Mouse (Mus musculus): ENCODE data around the gene Tgfbr1. TPM values are rescaled to one million over a fixed set of nuclear protein-coding genes. Genes with fewer than 3 reads are reported as not detected.

Tgfbr1 gene
- polyA plus RNA-seq, 1 experiment from 2014 or later = 62.5 TPM

DNA sequence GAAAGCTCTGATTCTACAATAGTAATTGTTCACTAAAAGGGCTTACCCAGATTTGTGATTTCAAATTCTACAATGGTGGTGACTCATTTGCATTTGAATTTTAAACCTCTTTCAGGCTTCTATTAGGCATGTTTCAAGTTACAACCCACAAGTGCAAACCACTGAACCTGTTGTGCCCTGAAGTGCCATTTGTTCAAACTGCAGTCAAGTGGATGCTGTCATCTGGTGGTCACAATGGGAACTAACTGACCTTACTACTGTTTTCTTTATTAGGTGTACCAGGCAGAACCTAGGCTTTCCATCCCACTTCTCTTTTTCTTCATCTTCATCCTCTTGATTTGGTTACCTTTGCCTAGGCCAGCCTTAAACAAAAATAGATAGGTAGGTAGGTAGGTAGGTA, 46.8 kb downstream of the Tgfbr1 start:
- Histone ChIP-seq H3K9me3 (ENCODE audit: control insufficient read depth, low read length) (no peaks in the 10 kb centered on the region), H3K4me2 (replicated peaks; ENCODE audit: low read depth, low read length) (no peak overlapping the region), H3K9ac (ENCODE audit: low read depth, low read length) (no peak overlapping the region), H3K4me1 (ENCODE audit: control insufficient read depth, insufficient read depth, low read length) (no peaks in the 10 kb centered on the region), H3K27me3 (ENCODE audit: control insufficient read depth, insufficient read depth, low read length) (no peaks in the 10 kb centered on the region), H3K27ac (ENCODE audit: low read depth, low read length) (no peak overlapping the region), H3K36me3 (ENCODE audit: control insufficient read depth, insufficient read depth, low read length) (peaks cover 50% of the 10 kb centered on the region), H3K4me3 (ENCODE audit: low read length) (no peak overlapping the region)
- no peak for ATAC-seq (ENCODE audit: low FRiP score, low TSS enrichment)

DNA sequence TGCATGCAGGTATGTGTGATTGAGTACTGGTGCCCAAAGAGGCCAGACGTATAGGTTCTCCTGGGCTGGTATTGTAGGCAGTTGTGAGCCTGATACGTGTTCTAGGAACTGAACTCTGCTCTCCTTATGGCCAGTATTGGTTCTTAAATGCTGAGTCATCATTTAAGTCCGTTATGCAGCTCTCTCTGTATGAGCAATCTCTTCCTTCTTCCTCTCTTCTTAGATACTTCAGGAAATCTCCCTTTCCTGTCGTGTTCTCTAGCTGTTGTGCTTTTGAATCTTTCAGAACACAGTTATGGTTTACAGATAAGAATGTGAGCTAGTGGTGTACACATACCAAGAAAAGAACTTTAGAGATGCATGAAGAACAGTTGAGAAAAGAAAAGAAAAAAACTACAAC, 47.3 kb downstream of the Tgfbr1 start:
- Histone ChIP-seq H3K9ac (ENCODE audit: low read depth, low read length) (no peak overlapping the region), H3K4me1 (ENCODE audit: control insufficient read depth, insufficient read depth, low read length) (no peaks in the 10 kb centered on the region), H3K36me3 (ENCODE audit: control insufficient read depth, insufficient read depth, low read length) (peaks cover 50% of the 10 kb centered on the region), H3K4me2 (replicated peaks; ENCODE audit: low read depth, low read length) (no peak overlapping the region), H3K27me3 (ENCODE audit: control insufficient read depth, insufficient read depth, low read length) (no peaks in the 10 kb centered on the region), H3K4me3 (ENCODE audit: low read length) (no peak overlapping the region), H3K27ac (ENCODE audit: low read depth, low read length) (no peak overlapping the region), H3K9me3 (ENCODE audit: control insufficient read depth, low read length) (no peaks in the 10 kb centered on the region)
- ATAC-seq (ENCODE audit: low FRiP score, low TSS enrichment) = no peak
- WGBS = 85% methylated on average over 4 of the region's 4 CpGs

DNA sequence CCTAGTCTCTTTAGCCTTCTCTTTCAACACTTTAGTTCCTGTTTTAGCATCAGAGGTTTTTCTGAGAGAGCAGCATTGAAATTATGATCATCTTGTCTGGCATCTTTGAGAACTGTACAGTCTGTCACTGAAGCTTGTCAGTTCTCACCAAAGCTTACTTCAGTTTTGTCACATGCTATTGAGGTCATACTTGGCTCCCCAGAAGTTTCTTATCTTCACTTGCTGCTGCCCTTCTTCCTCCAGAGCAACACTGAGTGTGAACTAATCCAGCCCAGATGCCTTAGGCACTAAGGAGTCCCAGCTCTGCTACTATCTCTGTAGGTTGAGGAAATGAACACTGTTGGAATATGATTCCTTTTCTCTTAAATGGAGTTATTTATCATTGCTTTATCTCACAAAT, 49.2 kb downstream of the Tgfbr1 start:
- H3K4me1 ChIP-seq (ENCODE audit: control insufficient read depth, insufficient read depth, low read length) = no peaks in the 10 kb centered on the region
- no peak overlapping the region for H3K4me2 ChIP-seq (replicated peaks; ENCODE audit: low read depth, low read length)
- no peak for ATAC-seq (ENCODE audit: low FRiP score, low TSS enrichment)
- H3K36me3 ChIP-seq (ENCODE audit: control insufficient read depth, insufficient read depth, low read length) = peaks cover 48% of the 10 kb centered on the region
- no peaks in the 10 kb centered on the region for H3K9me3 ChIP-seq (ENCODE audit: control insufficient read depth, low read length)
- no peak overlapping the region for H3K9ac ChIP-seq (ENCODE audit: low read depth, low read length)
- H3K4me3 ChIP-seq (ENCODE audit: low read length) = no peak overlapping the region
- H3K27me3 ChIP-seq (ENCODE audit: control insufficient read depth, insufficient read depth, low read length) = no peaks in the 10 kb centered on the region
- no peak overlapping the region for H3K27ac ChIP-seq (ENCODE audit: low read depth, low read length)

DNA sequence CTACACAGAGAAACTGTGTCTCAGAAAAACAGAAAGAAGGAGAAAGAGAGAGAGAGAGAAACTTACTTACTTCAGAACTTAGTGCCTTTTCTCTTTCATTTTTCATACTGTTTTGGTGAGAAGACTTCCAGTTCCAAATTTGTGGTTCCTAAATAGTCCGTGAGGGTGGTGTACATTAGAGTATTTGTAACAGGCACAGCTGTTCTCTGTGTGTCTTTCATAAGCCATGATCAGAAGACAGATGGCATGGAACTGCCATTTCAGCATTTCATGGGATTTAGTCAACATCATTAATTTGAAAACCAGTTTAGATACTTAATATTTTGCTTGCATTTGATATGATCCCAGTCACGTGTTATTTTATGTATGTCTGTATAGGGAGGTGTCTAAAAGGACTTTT, 51.5 kb downstream of the Tgfbr1 start:
- Histone ChIP-seq H3K4me3 (ENCODE audit: low read length) (no peak overlapping the region), H3K36me3 (ENCODE audit: control insufficient read depth, insufficient read depth, low read length) (peaks cover 44% of the 10 kb centered on the region), H3K27ac (ENCODE audit: low read depth, low read length) (no peak overlapping the region), H3K9me3 (ENCODE audit: control insufficient read depth, low read length) (no peaks in the 10 kb centered on the region), H3K9ac (ENCODE audit: low read depth, low read length) (no peak overlapping the region), H3K27me3 (ENCODE audit: control insufficient read depth, insufficient read depth, low read length) (no peaks in the 10 kb centered on the region), H3K4me1 (ENCODE audit: control insufficient read depth, insufficient read depth, low read length) (no peaks in the 10 kb centered on the region), H3K4me2 (replicated peaks; ENCODE audit: low read depth, low read length) (no peak overlapping the region)
- 91% methylated on average over 2 of the region's 2 CpGs for WGBS
- ATAC-seq (ENCODE audit: low FRiP score, low TSS enrichment) = no peak

DNA sequence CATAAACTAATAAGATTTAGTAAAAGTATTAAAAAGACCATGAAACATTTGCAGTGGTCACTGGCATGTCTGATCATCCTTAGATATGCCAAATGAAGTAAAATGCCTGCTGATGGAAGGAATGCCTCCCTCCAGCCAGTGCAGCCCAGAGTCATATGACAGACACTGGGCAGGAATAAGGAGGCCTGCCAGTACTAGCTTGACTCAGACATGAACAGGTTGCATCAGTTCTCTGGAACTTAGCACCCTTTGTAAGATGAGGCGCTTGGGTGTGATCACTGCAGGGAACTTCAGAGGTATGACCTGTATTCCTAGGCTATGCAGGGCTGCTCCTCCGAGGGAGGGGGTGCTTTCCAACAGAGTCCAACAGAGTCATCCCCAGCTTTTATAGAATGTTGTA, 54.1 kb downstream of the Tgfbr1 start:
- Histone ChIP-seq H3K27me3 (ENCODE audit: control insufficient read depth, insufficient read depth, low read length) (no peaks in the 10 kb centered on the region), H3K9me3 (ENCODE audit: control insufficient read depth, low read length) (no peaks in the 10 kb centered on the region), H3K4me1 (ENCODE audit: control insufficient read depth, insufficient read depth, low read length) (no peaks in the 10 kb centered on the region), H3K27ac (ENCODE audit: low read depth, low read length) (no peak overlapping the region), H3K4me2 (replicated peaks; ENCODE audit: low read depth, low read length) (no peak overlapping the region), H3K4me3 (ENCODE audit: low read length) (no peak overlapping the region), H3K36me3 (ENCODE audit: control insufficient read depth, insufficient read depth, low read length) (peaks cover 54% of the 10 kb centered on the region), H3K9ac (ENCODE audit: low read depth, low read length) (no peak overlapping the region)
- ATAC-seq (ENCODE audit: low FRiP score, low TSS enrichment) = no peak
- 76% methylated on average over 2 of the region's 2 CpGs for WGBS

DNA sequence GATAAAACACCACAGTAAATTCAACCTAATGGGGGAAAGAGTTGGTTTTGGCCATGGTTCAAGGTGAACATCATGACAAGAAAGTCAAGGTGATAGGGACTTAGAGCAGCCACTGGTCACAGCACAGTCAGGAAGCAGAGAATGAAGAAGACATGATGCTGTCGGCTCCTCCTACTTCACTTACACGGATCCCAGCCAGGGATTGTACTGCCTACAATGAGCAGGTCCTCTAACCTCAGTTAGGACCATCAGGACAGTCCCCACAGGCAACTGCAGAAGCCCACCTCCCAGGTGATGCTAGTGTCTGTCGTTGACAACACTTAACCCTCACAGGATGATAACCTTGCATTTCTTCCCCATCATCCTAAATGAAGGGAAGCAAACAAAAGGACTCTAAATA, 64.8 kb downstream of the Tgfbr1 start:
- peaks cover 2% of the 10 kb centered on the region; the same call in 1 of the 2 replicates for H3K36me3 ChIP-seq (ENCODE audit: control insufficient read depth, insufficient read depth, low read length)
- H3K4me1 ChIP-seq (ENCODE audit: control insufficient read depth, insufficient read depth, low read length) = 0 out of 2 replicates have a peak, but pooled peaks cover 3% of the 10 kb centered on the region
- 67% methylated on average over 3 of the region's 3 CpGs for WGBS
- no peak overlapping the region for H3K4me2 ChIP-seq (replicated peaks; ENCODE audit: low read depth, low read length)
- H3K9ac ChIP-seq (ENCODE audit: low read depth, low read length) = no peak overlapping the region
- H3K27me3 ChIP-seq (ENCODE audit: control insufficient read depth, insufficient read depth, low read length) = no peaks in the 10 kb centered on the region
- H3K4me3 ChIP-seq (ENCODE audit: low read length) = no peak overlapping the region
- no peak for ATAC-seq (ENCODE audit: low FRiP score, low TSS enrichment)
- no peak overlapping the region for H3K27ac ChIP-seq (ENCODE audit: low read depth, low read length)
- H3K9me3 ChIP-seq (ENCODE audit: control insufficient read depth, low read length) = no peaks in the 10 kb centered on the region

DNA sequence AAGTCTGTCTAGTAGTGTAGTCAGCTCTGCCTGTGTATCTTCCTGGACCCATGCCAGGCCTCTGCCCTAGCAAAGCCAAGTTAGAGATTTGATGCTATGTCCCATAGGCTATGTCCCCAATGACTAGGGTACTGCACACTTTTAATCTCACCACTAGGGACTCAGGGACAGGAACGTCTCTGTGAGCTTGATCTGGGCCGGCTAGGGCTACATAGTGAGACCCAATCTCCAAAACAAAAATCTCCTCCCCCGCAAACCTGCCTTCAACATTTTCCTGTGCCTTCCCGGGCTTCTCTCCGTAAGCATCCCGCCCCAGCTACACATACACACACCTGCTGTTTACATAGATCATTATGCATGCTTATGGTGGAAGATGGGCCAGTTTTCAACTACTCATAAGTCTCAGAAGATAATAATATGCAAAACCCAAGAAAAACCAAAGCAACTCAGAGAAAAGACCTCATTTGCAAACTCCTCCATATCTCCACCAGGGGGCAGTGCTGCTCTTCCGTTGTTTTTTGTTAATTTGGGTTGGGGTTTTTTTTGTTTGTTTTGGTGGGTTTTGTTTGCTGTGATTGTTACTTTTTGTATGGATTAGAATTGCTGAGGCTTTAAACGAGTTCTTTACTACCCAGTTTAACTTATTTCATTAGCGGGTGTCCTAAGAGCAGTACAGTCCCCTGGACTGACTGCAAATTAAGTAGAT, 66.4 kb downstream of the Tgfbr1 start:
- H3K4me1 ChIP-seq (ENCODE audit: control insufficient read depth, insufficient read depth, low read length) = peaks cover 14% of the 10 kb centered on the region
- H3K27me3 ChIP-seq (ENCODE audit: control insufficient read depth, insufficient read depth, low read length) = no peaks in the 10 kb centered on the region
- no peaks in the 10 kb centered on the region; the same call in 1 of the 2 replicates for H3K36me3 ChIP-seq (ENCODE audit: control insufficient read depth, insufficient read depth, low read length)
- no peak overlapping the region for H3K9ac ChIP-seq (ENCODE audit: low read depth, low read length)
- no peak for ATAC-seq (ENCODE audit: low FRiP score, low TSS enrichment)
- H3K9me3 ChIP-seq (ENCODE audit: control insufficient read depth, low read length) = no peaks in the 10 kb centered on the region
- no peak overlapping the region for H3K4me2 ChIP-seq (replicated peaks; ENCODE audit: low read depth, low read length)
- no peak overlapping the region for H3K27ac ChIP-seq (ENCODE audit: low read depth, low read length)
- no peak overlapping the region for H3K4me3 ChIP-seq (ENCODE audit: low read length)
- WGBS = 24% methylated on average over 9 of the region's 9 CpGs

DNA sequence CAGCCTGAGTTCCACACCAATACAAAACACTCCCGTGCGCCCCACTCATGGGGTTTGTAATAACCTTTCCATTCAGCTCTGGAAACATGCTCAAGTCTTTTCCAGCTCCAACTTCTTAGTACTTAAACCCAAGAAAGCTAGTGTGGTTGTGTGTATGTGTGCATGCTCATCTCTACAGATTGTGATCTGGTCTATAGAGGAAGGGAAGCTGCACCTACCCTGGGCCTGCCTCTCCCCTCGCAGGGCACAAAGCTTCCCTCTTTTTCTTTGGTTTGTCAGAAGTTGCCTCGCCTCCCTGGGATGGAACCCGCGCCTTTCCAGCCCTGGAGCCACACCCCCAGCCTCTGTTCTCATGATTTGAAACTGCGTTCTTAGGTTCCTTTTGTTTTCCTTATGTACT, 67.2 kb downstream of the Tgfbr1 start:
- Histone ChIP-seq H3K27ac (ENCODE audit: low read depth, low read length) (no peak overlapping the region), H3K4me1 (ENCODE audit: control insufficient read depth, insufficient read depth, low read length) (peaks cover 20% of the 10 kb centered on the region), H3K4me3 (ENCODE audit: low read length) (no peak overlapping the region), H3K9me3 (ENCODE audit: control insufficient read depth, low read length) (no peaks in the 10 kb centered on the region), H3K4me2 (replicated peaks; ENCODE audit: low read depth, low read length) (no peak overlapping the region), H3K27me3 (ENCODE audit: control insufficient read depth, insufficient read depth, low read length) (no peaks in the 10 kb centered on the region), H3K9ac (ENCODE audit: low read depth, low read length) (no peak overlapping the region), H3K36me3 (ENCODE audit: control insufficient read depth, insufficient read depth, low read length) (no peaks in the 10 kb centered on the region; the same call in 1 of the 2 replicates)
- no peak for ATAC-seq (ENCODE audit: low FRiP score, low TSS enrichment)
- WGBS = 49% methylated on average over 7 of the region's 7 CpGs

DNA sequence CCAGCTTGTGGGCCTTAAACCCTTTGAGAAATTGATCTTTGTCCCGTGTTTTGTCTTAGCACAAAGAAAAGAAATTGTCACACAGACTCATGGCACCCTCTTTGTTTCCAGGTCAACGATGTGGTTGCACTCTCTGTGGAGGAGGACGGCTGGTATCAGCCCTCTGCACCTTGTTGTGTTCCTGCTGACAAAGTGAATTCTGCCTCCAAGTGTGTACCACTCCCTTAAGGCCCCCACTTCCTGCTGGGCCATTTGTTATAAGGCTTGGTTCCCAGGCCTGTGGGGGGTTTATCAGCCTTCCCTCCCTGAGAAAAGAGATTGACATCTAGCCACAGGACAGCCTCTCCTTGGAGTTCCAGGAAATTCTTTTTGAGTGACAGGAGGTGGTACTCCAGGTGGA, 69.2 kb downstream of the Tgfbr1 start:
- Histone ChIP-seq H3K9me3 (ENCODE audit: control insufficient read depth, low read length) (no peaks in the 10 kb centered on the region), H3K27ac (ENCODE audit: low read depth, low read length) (no peak overlapping the region), H3K4me1 (ENCODE audit: control insufficient read depth, insufficient read depth, low read length) (peaks cover 20% of the 10 kb centered on the region), H3K4me2 (replicated peaks; ENCODE audit: low read depth, low read length) (no peak overlapping the region), H3K27me3 (ENCODE audit: control insufficient read depth, insufficient read depth, low read length) (0 out of 2 replicates have a peak, but pooled peaks cover 5% of the 10 kb centered on the region), H3K9ac (ENCODE audit: low read depth, low read length) (no peak overlapping the region), H3K36me3 (ENCODE audit: control insufficient read depth, insufficient read depth, low read length) (no peaks in the 10 kb centered on the region), H3K4me3 (ENCODE audit: low read length) (no peak overlapping the region)
- no peak for ATAC-seq (ENCODE audit: low FRiP score, low TSS enrichment)
- WGBS = 33% methylated on average over 3 of the region's 3 CpGs

Measured in kidney, embryonic 14.5 days (tissue).